Comparison of ENCODE assay signal across 8 mouse cellular contexts in the genomic region with DNA sequence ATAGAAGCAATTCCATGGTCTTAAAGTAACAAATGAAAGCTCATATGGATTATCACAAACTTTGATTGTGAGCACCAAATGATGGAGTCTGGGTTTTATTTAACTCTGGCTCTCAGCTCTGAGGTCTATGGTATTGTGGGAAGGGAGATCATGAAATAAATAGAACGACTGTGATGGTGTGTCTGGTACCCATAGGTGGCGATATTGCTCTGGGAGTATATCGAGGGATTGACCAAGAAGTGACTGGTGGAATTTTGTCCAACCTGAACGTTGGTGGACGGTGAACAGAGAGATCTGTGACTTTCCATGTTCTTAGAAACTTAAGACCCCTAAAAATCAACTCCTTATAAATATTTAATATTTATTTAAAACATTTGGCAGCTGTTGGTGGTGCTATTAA.
A peak's percentile ranks its signal among the peaks of the same experiment; 100 is the strongest.
DNase-seq lines count a peak whose midpoint lies in the region; ATAC-seq lines count a peak whose summit lies in the region.

No protein-coding gene starts in this region.

- DNase-seq in hindbrain, embryonic 14.5 days (ENCODE audit: low spot score) = peak; percentile 58
- peak; percentile 2 for DNase-seq in urinary bladder, postnatal 36 days (ENCODE audit: low spot score in 2 of 2)
- no peak for DNase-seq in urinary bladder, postnatal 4 days (ENCODE audit: low spot score in 2 of 2)
- DNase-seq in embryo, embryonic 11.5 days (ENCODE audit: low read depth, low spot score) = peak; percentile 27
- DNase-seq in retina, adult 2 months (ENCODE audit: low read depth, low spot score) = peak; percentile 22
- no peak for DNase-seq in spleen, postnatal 4 days (ENCODE audit: low spot score in 2 of 2)
- DNase-seq in heart, adult 8-10 months (ENCODE audit: low spot score) = no peak

- H3K27me3 ChIP-seq in hindbrain, embryonic 14.5 days (ENCODE audit: control insufficient read depth, insufficient read depth, low read length) = no peaks in the 10 kb centered on the region
- no peaks in the 10 kb centered on the region for H3K27me3 ChIP-seq in hindbrain, embryonic 12.5 days

- ATAC-seq in hindbrain, embryonic 14.5 days (ENCODE audit: low FRiP score) = no peak
- no peak for ATAC-seq in hindbrain, embryonic 12.5 days (ENCODE audit: low FRiP score)

- H3K27ac ChIP-seq in hindbrain, embryonic 14.5 days = no peak overlapping the region
- H3K27ac ChIP-seq in hindbrain, embryonic 12.5 days = no peak overlapping the region

- no peaks in the 10 kb centered on the region for H3K36me3 ChIP-seq in hindbrain, embryonic 14.5 days (replicated peaks; ENCODE audit: control insufficient read depth, insufficient read depth)
- H3K36me3 ChIP-seq in hindbrain, embryonic 12.5 days = no peaks in the 10 kb centered on the region

- no peak overlapping the region for H3K9ac ChIP-seq in hindbrain, embryonic 14.5 days
- H3K9ac ChIP-seq in hindbrain, embryonic 12.5 days = no peak overlapping the region

- no peak overlapping the region for H3K4me2 ChIP-seq in hindbrain, embryonic 14.5 days (replicated peaks)
- no peak overlapping the region for H3K4me2 ChIP-seq in hindbrain, embryonic 12.5 days (replicated peaks)

- H3K4me1 ChIP-seq in hindbrain, embryonic 14.5 days (replicated peaks; ENCODE audit: control insufficient read depth, insufficient read depth, low read length) = no peaks in the 10 kb centered on the region
- H3K4me1 ChIP-seq in hindbrain, embryonic 12.5 days = no peaks in the 10 kb centered on the region

- 29% methylated on average over 5 of the region's 5 CpGs for WGBS in hindbrain, embryonic 14.5 days
- 29% methylated on average over 5 of the region's 5 CpGs for WGBS in hindbrain, embryonic 12.5 days

- H3K9me3 ChIP-seq in hindbrain, embryonic 14.5 days (ENCODE audit: control insufficient read depth, low read length) = no peaks in the 10 kb centered on the region
- H3K9me3 ChIP-seq in hindbrain, embryonic 12.5 days (replicated peaks) = no peaks in the 10 kb centered on the region

- no peak overlapping the region for H3K4me3 ChIP-seq in hindbrain, embryonic 14.5 days (replicated peaks; ENCODE audit: low read length)
- no peak overlapping the region for H3K4me3 ChIP-seq in hindbrain, embryonic 12.5 days

Comparison
In these comparisons a context has a peak if more than half of its experiments do, and no peak if none do; other contexts are left out.
1. DNase-seq: peak in hindbrain, embryonic 14.5 days (single experiment), urinary bladder, postnatal 36 days (2 of 2), embryo, embryonic 11.5 days (single experiment) and retina, adult 2 months (single experiment); none in urinary bladder, postnatal 4 days (0 of 2), spleen, postnatal 4 days (0 of 2) and heart, adult 8-10 months (single experiment).